Mouse (Mus musculus): ENCODE results near the gene Abcg2. TPM values are rescaled to one million over a fixed set of nuclear protein-coding genes. Genes with fewer than 3 reads are reported as not detected.

The Abcg2 gene
- total RNA-seq, 2 experiments from 2014 or later, result 296 to 799 TPM

- no peak for ATAC-seq (replicated peaks; ENCODE audit: low FRiP score, poor library complexity, severe bottlenecking)
Measured at GRCm38 (mm10) chr6:58632419-58632818, 48.1 kb downstream of the Abcg2 start.

GRCm38 (mm10) chr6:58633731-58634130 lies 49.4 kb downstream of the Abcg2 start:
- ATAC-seq (replicated peaks; ENCODE audit: low FRiP score, poor library complexity, severe bottlenecking), result no peak

GRCm38 (mm10) chr6:58638566-58638965 lies 54.2 kb downstream of the Abcg2 start:
- no peak for ATAC-seq (replicated peaks; ENCODE audit: low FRiP score, poor library complexity, severe bottlenecking)

- no peak for ATAC-seq (replicated peaks; ENCODE audit: low FRiP score, poor library complexity, severe bottlenecking)
Measured at GRCm38 (mm10) chr6:58639391-58639790, 55.1 kb downstream of the Abcg2 start.

- peak; percentile 69 for ATAC-seq (replicated peaks; ENCODE audit: low FRiP score, poor library complexity, severe bottlenecking)
Measured at GRCm38 (mm10) chr6:58640333-58641018, 56.2 kb downstream of the Abcg2 start.

- ATAC-seq (replicated peaks; ENCODE audit: low FRiP score, poor library complexity, severe bottlenecking), result no peak
Measured at GRCm38 (mm10) chr6:58641056-58641799, 56.9 kb downstream of the Abcg2 start.

GRCm38 (mm10) chr6:58642191-58642590 lies 57.9 kb downstream of the Abcg2 start:
- ATAC-seq (replicated peaks; ENCODE audit: low FRiP score, poor library complexity, severe bottlenecking), result peak; percentile 85

- no peak for ATAC-seq (replicated peaks; ENCODE audit: low FRiP score, poor library complexity, severe bottlenecking)
Measured at GRCm38 (mm10) chr6:58644586-58644985, 60.3 kb downstream of the Abcg2 start.

- peak; percentile 79 for ATAC-seq (replicated peaks; ENCODE audit: low FRiP score, poor library complexity, severe bottlenecking)
Measured at GRCm38 (mm10) chr6:58648100-58648749, 63.9 kb downstream of the Abcg2 start.

- ATAC-seq (replicated peaks; ENCODE audit: low FRiP score, poor library complexity, severe bottlenecking), result no peak
Measured at GRCm38 (mm10) chr6:58650136-58650535, 65.8 kb downstream of the Abcg2 start.

GRCm38 (mm10) chr6:58651038-58651437 lies 66.7 kb downstream of the Abcg2 start:
- no peak for ATAC-seq (replicated peaks; ENCODE audit: low FRiP score, poor library complexity, severe bottlenecking)

GRCm38 (mm10) chr6:58660951-58661575 lies 76.7 kb downstream of the Abcg2 start:
- ATAC-seq (replicated peaks; ENCODE audit: low FRiP score, poor library complexity, severe bottlenecking), result no peak

GRCm38 (mm10) chr6:58677802-58678201 lies 93.5 kb downstream of the Abcg2 start:
- no peak for ATAC-seq (replicated peaks; ENCODE audit: low FRiP score, poor library complexity, severe bottlenecking)

GRCm38 (mm10) chr6:58678530-58678929 lies 94.2 kb downstream of the Abcg2 start:
- ATAC-seq (replicated peaks; ENCODE audit: low FRiP score, poor library complexity, severe bottlenecking), result no peak

- ATAC-seq (replicated peaks; ENCODE audit: low FRiP score, poor library complexity, severe bottlenecking), result 0 out of 2 replicates have a peak, but pooled peaks have one; percentile 21
Measured at GRCm38 (mm10) chr6:58691584-58691983, 107.3 kb downstream of the Abcg2 start.

- ATAC-seq (replicated peaks; ENCODE audit: low FRiP score, poor library complexity, severe bottlenecking), result no peak
Measured at GRCm38 (mm10) chr6:58694257-58694656, 109.9 kb downstream of the Abcg2 start.

GRCm38 (mm10) chr6:58694765-58695164 lies 110.4 kb downstream of the Abcg2 start:
- ATAC-seq (replicated peaks; ENCODE audit: low FRiP score, poor library complexity, severe bottlenecking), result no peak

- ATAC-seq (replicated peaks; ENCODE audit: low FRiP score, poor library complexity, severe bottlenecking), result no peak
Measured at GRCm38 (mm10) chr6:58710369-58710768, 126.0 kb downstream of the Abcg2 start.

- no peak for ATAC-seq (replicated peaks; ENCODE audit: low FRiP score, poor library complexity, severe bottlenecking)
Measured at GRCm38 (mm10) chr6:58711909-58712308, 127.6 kb downstream of the Abcg2 start.

GRCm38 (mm10) chr6:58733851-58734250 lies 149.5 kb downstream of the Abcg2 start:
- no peak for ATAC-seq (replicated peaks; ENCODE audit: low FRiP score, poor library complexity, severe bottlenecking)
